Mouse (Mus musculus): Measurements from ENCODE around the gene Atp13a4.

GRCm38 (mm10) chr16:29414822-29415221 lies 129.8 kb downstream of the Atp13a4 start:
- TF ChIP-seq EP300 (IDR thresholded peaks at IDR 0.05) (no peak), CTCF (IDR thresholded peaks at IDR 0.05) (no peak)

All from lung, postnatal 0 days (tissue).